Mouse (Mus musculus) kidney, embryonic 15.5 days (tissue): ENCODE results near the gene Anxa2. TPM values are rescaled to one million over a fixed set of nuclear protein-coding genes. Genes with fewer than 3 reads are reported as not detected.

Source experiments
- ATAC-seq: fragments of 200-750 bp; cut with Nextera tagmentation; replicated peaks from 2 replicates; pipeline ENCODE4 v1.8.0; 2017; ENCODE audit warnings: moderate TSS enrichment; ENCODE audit not compliant: low FRiP score
- H3K27ac ChIP-seq: fragments of 300-500 bp; sonication (generic); 2 replicates; pipeline ENCODE4 v1.5.1; 2015; ENCODE audit warnings: mild to moderate bottlenecking, inconsistent platforms
- H3K27me3 ChIP-seq: fragments of 300-500 bp; sonication (generic); 2 replicates; pipeline ENCODE4 v1.6.1; 2015; ENCODE audit warnings: inconsistent platforms
- H3K36me3 ChIP-seq: fragments of 300-500 bp; sonication (generic); 2 replicates; pipeline ENCODE4 v1.6.1; 2015; ENCODE audit warnings: inconsistent platforms
- H3K4me1 ChIP-seq: fragments of 300-500 bp; sonication (generic); 2 replicates; pipeline ENCODE4 v1.6.1; 2015; ENCODE audit warnings: inconsistent platforms
- H3K4me2 ChIP-seq: fragments of 300-500 bp; sonication (generic); 2 replicates; pipeline ENCODE4 v1.6.1; 2015; ENCODE audit warnings: moderate library complexity, mild to moderate bottlenecking, inconsistent platforms
- H3K4me3 ChIP-seq: fragments of 300-500 bp; sonication (generic); replicated peaks from 2 replicates; pipeline ENCODE4 v1.5.1; 2015; ENCODE audit warnings: mild to moderate bottlenecking, inconsistent platforms
- H3K9ac ChIP-seq: fragments of 300-500 bp; sonication (generic); 2 replicates; pipeline ENCODE4 v1.6.1; 2015; ENCODE audit warnings: mild to moderate bottlenecking, inconsistent platforms
- H3K9me3 ChIP-seq: fragments of 300-500 bp; sonication (generic); replicated peaks from 2 replicates; pipeline ENCODE4 v1.6.1; 2016; ENCODE audit warnings: inconsistent platforms
- WGBS: fragments of 180-500 bp; shearing (Covaris S2); methylation state at CpG from one replicate; pipeline ENCODE4 v1.1.7; 2015; ENCODE audit warnings: mixed read lengths; 5-methylcytosine and 5-hydroxymethylcytosine counted together
- microRNA-seq: library from miRNA; unstranded; fragments of <30 nt; microRNA quantifications from one replicate; pipeline ENCODE4, GENCODE M21; 2016
- polyA plus RNA-seq: library from polyadenylated mRNA; unstranded; fragments of >200 nt; fragmentation: Nextera tagmentation; extraction: Ambion mirVana; gene quantifications from 2 replicates; pipeline ENCODE4 v1.2.1, GENCODE M21; 2015

The Anxa2 gene
- polyA plus RNA-seq, 1 experiment from 2014 or later = 614 TPM

GRCm38 (mm10) chr9:69517387-69518035, 64.1 kb downstream of the Anxa2 start:
- Histone ChIP-seq H3K4me1 (peaks cover 2% of the 10 kb centered on the region; the same call in 1 of the 2 replicates), H3K9ac (no peak overlapping the region), H3K4me2 (no peak overlapping the region), H3K27me3 (peaks cover 9% of the 10 kb centered on the region; the same call in 1 of the 2 replicates), H3K4me3 (no peak overlapping the region), H3K27ac (no peak overlapping the region), H3K9me3 (no peaks in the 10 kb centered on the region), H3K36me3 (no peaks in the 10 kb centered on the region)
- peak; percentile 40; the same call in 1 of the 2 replicates for ATAC-seq
- 69% methylated on average over 20 of the region's 20 CpGs for WGBS

Small RNA genes within 50 kb of the gene (microRNA-seq; reads per million reads assigned to microRNA genes)
- gene Mir3109 = 2.7 reads per million, percentile 13 among the genes with 10 or more reads in this experiment

Other genes with a start within 250 kb of the Anxa2 start
- gene Ice2, start 55.7 kb upstream of the Anxa2 start, polyA plus RNA-seq = 21.3 and 23.4 TPM in 2 replicates